35 mouse cellular contexts compared by ENCODE assay signal in the genomic region with DNA sequence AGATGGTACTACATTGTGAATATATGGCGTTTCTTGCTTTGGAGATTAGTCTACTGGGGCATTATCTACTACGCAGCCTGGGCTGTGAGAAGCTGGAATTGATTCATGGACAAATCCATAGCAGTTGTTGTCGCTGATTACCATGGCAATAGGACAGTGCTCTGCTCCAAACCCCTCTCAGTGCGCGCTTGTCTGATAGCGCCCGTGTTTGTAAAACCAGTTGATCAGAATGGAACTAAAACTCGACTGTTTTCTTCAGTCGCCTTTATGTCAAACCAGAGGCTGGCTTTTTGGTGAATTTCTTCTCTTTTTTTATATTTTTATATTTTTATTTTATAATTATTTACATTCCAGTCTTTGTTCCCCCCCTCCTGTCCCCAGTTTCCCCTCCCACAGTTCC.
"Had no signal": no experiment of that assay in that cellular context is flagged by ENCODE, and none has a peak within 500 bp of the region (broad histone marks: within the 10 kb centered on the region; RNA-seq: fewer than 3 reads in every experiment).

No protein-coding gene starts in this region.

- H3K4me2 ChIP-seq: heart, embryonic 11.5 days; heart, embryonic 12.5 days; heart, embryonic 13.5 days; heart, embryonic 15.5 days; hindbrain, embryonic 12.5 days; hindbrain, embryonic 13.5 days; hindbrain, embryonic 14.5 days; hindbrain, embryonic 15.5 days; intestine, embryonic 15.5 days; kidney, embryonic 15.5 days had no signal

- H3K36me3 ChIP-seq: heart, embryonic 12.5 days; heart, embryonic 13.5 days; heart, embryonic 15.5 days; hindbrain, embryonic 10.5 days; hindbrain, embryonic 12.5 days; hindbrain, embryonic 13.5 days; hindbrain, embryonic 15.5 days; intestine, embryonic 15.5 days; kidney, embryonic 15.5 days had no signal

- H3K4me1 ChIP-seq: hindbrain, embryonic 10.5 days; hindbrain, embryonic 12.5 days had no signal

- H3K4me3 ChIP-seq: heart, embryonic 12.5 days; heart, embryonic 13.5 days; heart, embryonic 15.5 days; hindbrain, embryonic 10.5 days; hindbrain, embryonic 12.5 days; hindbrain, embryonic 13.5 days; hindbrain, embryonic 15.5 days; intestine, embryonic 15.5 days; kidney, embryonic 15.5 days; layer of hippocampus, adult 2 months; left cerebral cortex, adult 2 months had no signal

- ATAC-seq: hindbrain, embryonic 16.5 days; hindbrain, postnatal 0 days; inflammation-experienced regulatory T-cells, adult 6 months; intestine, embryonic 15.5 days; intestine, embryonic 16.5 days; intestine, postnatal 0 days had no signal

- H3K9ac ChIP-seq: heart, embryonic 12.5 days; heart, embryonic 13.5 days; heart, embryonic 15.5 days; hindbrain, embryonic 12.5 days; hindbrain, embryonic 13.5 days; hindbrain, embryonic 14.5 days; hindbrain, embryonic 15.5 days; intestine, embryonic 15.5 days; kidney, embryonic 15.5 days had no signal

- DNase-seq: heart, postnatal 10 days; heart, postnatal 14 days; heart, postnatal 36 days; heart, postnatal 4 days; kidney, adult 11 months; kidney, adult 18-20 months; kidney, adult 2 months; kidney, adult 8-10 months; kidney, adult 9 months; kidney, postnatal 10 days; kidney, postnatal 14 days; kidney, postnatal 25 days; kidney, postnatal 36 days; kidney, postnatal 4 days; layer of hippocampus, adult 9-11 months; layer of hippocampus, postnatal 36 days had no signal

- H3K9me3 ChIP-seq: heart, embryonic 12.5 days; heart, embryonic 13.5 days; heart, embryonic 15.5 days; hindbrain, embryonic 10.5 days; hindbrain, embryonic 12.5 days; hindbrain, embryonic 13.5 days; hindbrain, embryonic 15.5 days; intestine, embryonic 15.5 days; kidney, embryonic 15.5 days had no signal

- H3K27me3 ChIP-seq: heart, embryonic 12.5 days; heart, embryonic 13.5 days; heart, embryonic 15.5 days; hindbrain, embryonic 12.5 days; hindbrain, embryonic 13.5 days; hindbrain, embryonic 15.5 days; intestine, embryonic 15.5 days; kidney, embryonic 15.5 days had no signal

- H3K27ac ChIP-seq: heart, embryonic 13.5 days; heart, embryonic 15.5 days; hindbrain, embryonic 10.5 days; hindbrain, embryonic 12.5 days; hindbrain, embryonic 13.5 days; hindbrain, embryonic 14.5 days; hindbrain, embryonic 15.5 days; hindbrain, postnatal 0 days; intestine, embryonic 15.5 days; kidney, embryonic 15.5 days; kidney, postnatal 0 days; layer of hippocampus, adult 2 months; left cerebral cortex, adult 2 months had no signal
